Mouse (Mus musculus): Measurements from ENCODE around the gene Pmpca. TPM values are rescaled to one million over a fixed set of nuclear protein-coding genes. Genes with fewer than 3 reads are reported as not detected.

The Pmpca gene
- total and polyA plus RNA-seq, 2 experiments from 2014 or later: 74.3 to 85.7 TPM

DNA sequence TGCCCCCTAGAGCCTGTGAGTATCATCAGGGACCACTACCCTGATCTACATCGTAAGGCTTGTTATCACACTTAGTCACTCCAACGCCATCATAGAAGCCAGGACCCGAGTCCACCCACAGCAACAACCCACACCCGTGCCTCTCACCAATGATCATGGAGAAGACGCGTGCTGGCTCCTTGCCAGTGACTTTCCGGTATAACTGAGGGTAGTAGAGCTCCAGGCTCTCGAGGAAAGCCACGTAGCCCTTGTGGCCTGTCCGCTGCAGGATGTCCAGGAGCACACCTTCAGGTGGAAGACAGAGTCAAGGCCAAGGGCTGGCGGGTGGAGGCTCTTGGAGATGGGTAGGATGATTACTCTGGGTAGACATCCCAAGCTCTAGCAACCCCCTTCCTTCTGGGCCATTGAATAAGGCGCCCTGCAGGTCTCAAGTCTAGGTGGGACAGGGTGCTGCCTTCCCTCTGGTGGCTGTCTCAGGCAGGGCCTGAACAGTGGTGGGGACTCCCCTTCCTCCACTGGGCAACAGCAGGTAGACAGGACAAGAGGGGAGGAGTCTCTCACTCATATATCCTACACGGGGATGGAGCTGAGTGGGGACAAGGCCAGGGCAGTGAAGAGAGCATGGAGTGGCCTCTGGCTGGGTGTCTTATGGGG, 30.3 kb upstream of the Pmpca start:
- Histone ChIP-seq H3K27ac (ENCODE audit: low read depth, low read length) (no peak overlapping the region), H3K4me2 (ENCODE audit: low read depth) (no peak overlapping the region), H3K9me3 (ENCODE audit: low read length) (no peaks in the 10 kb centered on the region), H3K27me3 (ENCODE audit: insufficient read depth, low read length) (no peaks in the 10 kb centered on the region), H3K36me3 (ENCODE audit: insufficient read depth) (peaks cover 3% of the 10 kb centered on the region; the same call in 1 of the 2 replicates), H3K9ac (no peak overlapping the region), H3K4me3 (ENCODE audit: low read depth, low read length) (no peak overlapping the region), H3K4me1 (ENCODE audit: insufficient read depth) (no peaks in the 10 kb centered on the region)
- no peak for TF ChIP-seq CTCF (IDR thresholded peaks at IDR 0.05; ENCODE audit: low read depth)
- DNase-seq (no peak), ATAC-seq (no peak)
- 88% methylated on average over 13 of the region's 13 CpGs for WGBS

DNA sequence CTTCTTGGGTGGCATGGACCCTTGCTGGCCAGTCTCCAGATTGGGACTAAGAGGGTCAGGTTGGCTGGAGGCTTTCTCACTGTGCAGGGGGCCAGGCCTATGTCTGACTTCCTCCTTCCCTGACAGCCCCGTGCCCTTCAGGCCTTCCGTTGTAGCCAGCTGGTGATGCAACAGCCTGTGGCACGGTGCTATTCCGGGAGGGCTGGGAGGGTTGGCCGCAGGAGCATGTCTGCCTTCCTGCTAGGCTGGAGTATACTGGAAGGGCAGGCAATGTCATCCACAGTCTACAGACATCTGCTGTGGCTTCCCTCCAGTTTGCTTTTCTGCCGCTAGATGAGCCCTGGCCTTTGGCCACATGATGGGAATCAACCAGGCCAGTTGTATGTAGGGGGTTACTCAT, 29.2 kb upstream of the Pmpca start:
- TF ChIP-seq CTCF (IDR thresholded peaks at IDR 0.05; ENCODE audit: low read depth): no peak
- Histone ChIP-seq H3K9ac (no peak overlapping the region), H3K9me3 (ENCODE audit: low read length) (no peaks in the 10 kb centered on the region), H3K36me3 (ENCODE audit: insufficient read depth) (peaks cover 15% of the 10 kb centered on the region), H3K4me3 (ENCODE audit: low read depth, low read length) (no peak overlapping the region), H3K4me2 (ENCODE audit: low read depth) (no peak overlapping the region), H3K27ac (ENCODE audit: low read depth, low read length) (no peak overlapping the region), H3K27me3 (ENCODE audit: insufficient read depth, low read length) (no peaks in the 10 kb centered on the region), H3K4me1 (ENCODE audit: insufficient read depth) (no peaks in the 10 kb centered on the region)
- 92% methylated on average over 6 of the region's 6 CpGs for WGBS
- no peak for ATAC-seq
- DNase-seq: no peak

DNA sequence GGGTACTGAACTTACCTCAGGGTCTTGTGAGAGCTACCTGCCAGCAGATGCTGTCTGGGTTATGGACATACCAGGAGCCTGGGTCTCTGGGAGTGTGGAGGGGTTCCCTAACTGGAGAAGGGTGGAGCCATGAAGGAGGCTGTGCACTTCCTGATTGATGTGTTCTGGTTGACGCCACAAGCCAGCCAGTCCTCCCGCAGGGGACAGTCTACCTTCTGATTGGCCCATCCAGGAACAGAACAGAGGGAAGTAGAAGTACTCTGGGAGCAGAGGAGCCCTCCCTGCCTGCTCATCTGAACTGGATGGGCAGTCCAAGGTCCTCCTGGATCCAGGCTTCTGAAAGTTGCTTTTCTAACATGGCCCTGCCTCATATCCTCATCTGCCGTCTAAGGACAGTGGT, 28.4 kb upstream of the Pmpca start, which contains the start of gene Card9:
TSS of gene Card9 (minus strand) at position 147 of the 400 bp plus-strand sequence.
- ATAC-seq (no peak), DNase-seq (no peak)
- Histone ChIP-seq H3K9me3 (ENCODE audit: low read length) (no peaks in the 10 kb centered on the region), H3K27ac (ENCODE audit: low read depth, low read length) (no peak within 1 kb of the TSS), H3K36me3 (ENCODE audit: insufficient read depth) (peaks cover 23% of the 10 kb centered on the region), H3K4me2 (ENCODE audit: low read depth) (no peak within 1 kb of the TSS), H3K27me3 (ENCODE audit: insufficient read depth, low read length) (no peaks in the 10 kb centered on the region), H3K9ac (no peak within 1 kb of the TSS), H3K4me3 (ENCODE audit: low read depth, low read length) (no peak within 1 kb of the TSS), H3K4me1 (ENCODE audit: insufficient read depth) (no peaks in the 10 kb centered on the region)
- 63% methylated on average over 3 of the region's 3 CpGs for WGBS
- TF ChIP-seq CTCF (IDR thresholded peaks at IDR 0.05; ENCODE audit: low read depth): no peak

DNA sequence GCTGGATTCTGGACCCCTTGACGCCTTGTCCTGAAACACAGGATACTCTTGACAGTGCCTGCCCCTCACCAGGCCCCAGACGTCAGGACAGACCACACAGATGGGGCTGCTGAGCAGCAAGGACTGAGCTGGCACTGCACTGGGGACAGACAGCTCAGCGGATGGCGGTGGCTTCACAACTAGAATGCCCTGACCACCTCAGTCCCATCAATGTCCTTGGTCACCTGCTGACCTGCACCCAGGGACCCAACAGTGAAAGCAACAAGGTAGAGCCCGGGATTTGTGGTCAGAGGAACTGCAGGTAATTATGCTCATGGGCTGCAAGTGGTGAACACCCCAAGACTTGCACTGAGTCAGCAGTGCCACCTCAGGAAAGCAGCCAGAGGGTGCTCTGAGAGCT, 26.1 kb upstream of the Pmpca start:
- peaks cover 45% of the 10 kb centered on the region for H3K36me3 ChIP-seq (ENCODE audit: insufficient read depth)
- no peaks in the 10 kb centered on the region for H3K27me3 ChIP-seq (ENCODE audit: insufficient read depth, low read length)
- TF ChIP-seq CTCF (IDR thresholded peaks at IDR 0.05; ENCODE audit: low read depth): no peak
- no peak overlapping the region for H3K9ac ChIP-seq
- H3K9me3 ChIP-seq (ENCODE audit: low read length): no peaks in the 10 kb centered on the region
- H3K4me1 ChIP-seq (ENCODE audit: insufficient read depth): no peaks in the 10 kb centered on the region
- ATAC-seq (no peak), DNase-seq (no peak)
- H3K27ac ChIP-seq (ENCODE audit: low read depth, low read length): no peak overlapping the region
- 85% methylated on average over 5 of the region's 5 CpGs for WGBS
- H3K4me2 ChIP-seq (ENCODE audit: low read depth): no peak overlapping the region
- H3K4me3 ChIP-seq (ENCODE audit: low read depth, low read length): no peak overlapping the region

DNA sequence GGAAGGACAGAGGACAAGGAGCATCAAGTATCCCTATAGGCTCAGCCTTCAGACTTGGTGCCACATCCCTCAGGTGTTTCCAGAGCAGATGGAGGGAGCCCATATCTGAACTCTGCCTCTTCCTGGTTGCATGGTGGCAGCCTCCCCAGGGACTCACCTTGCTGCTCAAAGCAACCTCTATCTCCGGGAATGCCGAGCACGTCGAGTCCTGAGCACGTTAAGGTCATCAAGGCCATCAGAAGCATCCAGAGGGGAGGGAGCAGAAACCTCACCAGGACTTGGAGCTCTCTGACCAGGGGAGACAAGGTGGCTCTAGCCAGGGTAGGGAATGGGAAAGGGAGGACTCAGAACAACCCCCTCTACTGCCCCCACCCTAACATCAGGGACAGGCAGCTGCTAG, 25.7 kb upstream of the Pmpca start:
- no peak for ATAC-seq
- Histone ChIP-seq H3K4me3 (ENCODE audit: low read depth, low read length) (no peak overlapping the region), H3K27me3 (ENCODE audit: insufficient read depth, low read length) (no peaks in the 10 kb centered on the region), H3K27ac (ENCODE audit: low read depth, low read length) (no peak overlapping the region), H3K9me3 (ENCODE audit: low read length) (no peaks in the 10 kb centered on the region), H3K4me1 (ENCODE audit: insufficient read depth) (no peaks in the 10 kb centered on the region), H3K4me2 (ENCODE audit: low read depth) (no peak overlapping the region), H3K36me3 (ENCODE audit: insufficient read depth) (peaks cover 50% of the 10 kb centered on the region), H3K9ac (no peak overlapping the region)
- TF ChIP-seq CTCF (IDR thresholded peaks at IDR 0.05; ENCODE audit: low read depth): no peak
- DNase-seq: no peak
- WGBS: 90% methylated on average over 5 of the region's 5 CpGs

DNA sequence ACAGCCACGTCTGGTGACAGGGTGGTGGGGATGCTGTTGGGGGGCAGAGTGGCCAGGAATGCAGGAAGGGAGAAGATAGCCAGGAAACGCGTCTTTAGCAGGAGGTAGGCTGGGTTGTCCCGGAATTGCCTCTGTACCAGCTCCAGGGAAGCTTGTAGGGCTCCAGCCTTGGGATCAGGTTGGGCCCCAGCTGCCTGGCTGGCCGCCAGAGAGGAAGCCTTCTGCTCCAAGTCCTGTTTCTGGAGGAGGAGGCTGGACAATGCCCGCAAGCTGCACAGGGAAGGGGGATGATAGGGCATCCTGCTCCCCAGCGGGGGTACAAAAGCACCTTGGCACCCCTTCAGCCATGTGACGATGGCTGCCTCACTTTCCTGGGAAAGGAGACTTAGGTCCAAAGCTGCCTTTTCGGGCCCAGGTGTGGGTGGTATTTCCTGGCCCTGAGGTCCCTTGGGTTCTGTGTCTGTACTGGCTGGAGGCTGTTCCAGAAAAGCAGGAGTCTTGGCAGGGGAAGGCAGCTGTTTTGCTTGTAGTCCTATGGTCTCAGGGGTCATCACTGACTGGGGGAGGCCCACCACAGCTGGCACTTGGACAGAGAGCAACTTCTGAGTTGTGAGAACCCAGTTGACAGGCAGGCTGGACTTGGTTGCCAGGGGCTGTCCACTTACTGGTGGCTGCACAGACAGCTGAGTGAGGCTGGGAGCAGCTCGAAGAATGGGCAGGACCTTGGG, 24.2 kb upstream of the Pmpca start:
- no peak overlapping the region for H3K4me2 ChIP-seq (ENCODE audit: low read depth)
- no peak overlapping the region for H3K4me3 ChIP-seq (ENCODE audit: low read depth, low read length)
- H3K9ac ChIP-seq: no peak overlapping the region
- H3K36me3 ChIP-seq (ENCODE audit: insufficient read depth): peaks cover 64% of the 10 kb centered on the region
- ATAC-seq: no peak
- TF ChIP-seq CTCF (IDR thresholded peaks at IDR 0.05; ENCODE audit: low read depth): no peak
- H3K27ac ChIP-seq (ENCODE audit: low read depth, low read length): no peak overlapping the region
- H3K27me3 ChIP-seq (ENCODE audit: insufficient read depth, low read length): no peaks in the 10 kb centered on the region
- no peak for DNase-seq
- WGBS: 78% methylated on average over 10 of the region's 10 CpGs
- H3K4me1 ChIP-seq (ENCODE audit: insufficient read depth): no peaks in the 10 kb centered on the region
- H3K9me3 ChIP-seq (ENCODE audit: low read length): no peaks in the 10 kb centered on the region

DNA sequence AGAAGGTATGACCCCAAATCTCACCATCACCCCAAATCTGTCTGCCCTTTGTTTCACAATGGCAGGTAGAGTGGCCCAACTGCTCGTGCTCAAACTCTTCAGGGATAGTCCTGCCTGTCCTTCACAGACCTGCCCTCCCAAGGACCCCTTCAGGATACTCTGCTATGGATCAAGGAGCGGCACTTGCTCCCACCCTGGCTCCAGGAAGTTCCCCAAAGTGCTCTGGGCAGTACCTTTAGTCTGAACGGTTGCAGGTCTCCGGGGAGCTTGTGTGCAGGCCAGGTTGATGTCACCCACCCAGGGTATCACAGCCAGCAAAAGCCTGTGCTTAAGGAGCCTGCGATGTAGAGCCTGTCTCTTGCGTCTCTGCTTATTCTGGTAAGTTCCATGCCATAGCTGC, 21.2 kb upstream of the Pmpca start:
- 90% methylated on average over 6 of the region's 6 CpGs for WGBS
- H3K9me3 ChIP-seq (ENCODE audit: low read length): no peaks in the 10 kb centered on the region
- H3K27ac ChIP-seq (ENCODE audit: low read depth, low read length): no peak overlapping the region
- TF ChIP-seq CTCF (IDR thresholded peaks at IDR 0.05; ENCODE audit: low read depth): no peak
- ATAC-seq: no peak
- no peaks in the 10 kb centered on the region for H3K27me3 ChIP-seq (ENCODE audit: insufficient read depth, low read length)
- no peak overlapping the region for H3K9ac ChIP-seq
- DNase-seq: no peak
- peaks cover 92% of the 10 kb centered on the region for H3K36me3 ChIP-seq (ENCODE audit: insufficient read depth)
- H3K4me3 ChIP-seq (ENCODE audit: low read depth, low read length): no peak overlapping the region
- no peaks in the 10 kb centered on the region for H3K4me1 ChIP-seq (ENCODE audit: insufficient read depth)
- no peak overlapping the region for H3K4me2 ChIP-seq (ENCODE audit: low read depth)

All from forebrain, postnatal 0 days (tissue).